ENCODE assay signal across 13 mouse cellular contexts in genomic region chr7:67446606-67447005, GRCm38 (mm10).
DNase-seq lines count a peak whose midpoint lies in the region; ATAC-seq and TF ChIP-seq lines count a peak whose summit lies in the region.
"Had no signal": no experiment of that assay in that cellular context is flagged by ENCODE, and none has a peak within 500 bp of the region (broad histone marks: within the 10 kb centered on the region; RNA-seq: fewer than 3 reads in every experiment).

No protein-coding gene starts in this region.

- peak; percentile 74 to 76 for DNase-seq in heart, adult 18-20 months
- no peak for DNase-seq in heart, postnatal 25 days (ENCODE audit: low spot score)
- DNase-seq in ovary, adult 18-20 months (ENCODE audit: low spot score), result peak; percentile 59
- DNase-seq in ovary, postnatal 10 days (ENCODE audit: low spot score), result no peak
- DNase-seq in retina, embryonic 14.5 days (ENCODE audit: low spot score), result no peak
- DNase-seq: cerebellum, postnatal 10 days; lung, adult 2 months had no signal

- ATAC-seq in heart, embryonic 16.5 days (replicated peaks; ENCODE audit: extremely low read depth, insufficient read depth, low FRiP score), result peak; percentile 75
- no peak for ATAC-seq in intestine, postnatal 0 days
- ATAC-seq: CD4-positive, CD25-positive, alpha-beta regulatory T cell, adult 4 months; Patski had no signal

- H3K9me3 ChIP-seq in heart, embryonic 16.5 days (replicated peaks; ENCODE audit: control insufficient read depth, low read length), result peaks cover 6% of the 10 kb centered on the region; the same call in 1 of the 2 replicates
- H3K9me3 ChIP-seq in intestine, postnatal 0 days (ENCODE audit: control insufficient read depth), result no peaks in the 10 kb centered on the region
- H3K9me3 ChIP-seq: embryonic facial prominence, embryonic 15.5 days had no signal

- H3K27ac ChIP-seq in heart, embryonic 16.5 days (ENCODE audit: low read length), result peak overlapping the region; percentile 89
- H3K27ac ChIP-seq in intestine, postnatal 0 days (ENCODE audit: low read depth, low read length), result no peak overlapping the region
- H3K27ac ChIP-seq: kidney, postnatal 0 days had no signal

- intact Hi-C loops in heart, postnatal 25 days (cut with DNase I), result no loop called here

- WGBS in heart, embryonic 16.5 days, result 19% methylated on average over 9 of the region's 9 CpGs
- WGBS in intestine, postnatal 0 days, result 63% methylated on average over 9 of the region's 9 CpGs

- H3K4me1 ChIP-seq in heart, embryonic 16.5 days (ENCODE audit: control insufficient read depth, insufficient read depth, low read length), result peaks cover 51% of the 10 kb centered on the region
- H3K4me1 ChIP-seq in intestine, postnatal 0 days (replicated peaks; ENCODE audit: control insufficient read depth, insufficient read depth, low read length), result 0 out of 2 replicates have a peak, but pooled peaks cover 3% of the 10 kb centered on the region

- no peaks in the 10 kb centered on the region for H3K36me3 ChIP-seq in heart, embryonic 16.5 days (ENCODE audit: control insufficient read depth, insufficient read depth)
- no peaks in the 10 kb centered on the region for H3K36me3 ChIP-seq in intestine, postnatal 0 days (ENCODE audit: control insufficient read depth, insufficient read depth)
- H3K36me3 ChIP-seq: embryonic facial prominence, embryonic 15.5 days had no signal

- H3K9ac ChIP-seq in heart, embryonic 16.5 days (ENCODE audit: low read length), result peak overlapping the region; percentile 5
- H3K9ac ChIP-seq in intestine, postnatal 0 days (ENCODE audit: low read depth, low read length), result no peak overlapping the region
- H3K9ac ChIP-seq: embryonic facial prominence, embryonic 15.5 days had no signal

- H3K27me3 ChIP-seq in heart, embryonic 16.5 days (ENCODE audit: control insufficient read depth, insufficient read depth, low read length), result no peaks in the 10 kb centered on the region
- H3K27me3 ChIP-seq in intestine, postnatal 0 days (replicated peaks; ENCODE audit: control insufficient read depth, insufficient read depth, low read length), result no peaks in the 10 kb centered on the region
- H3K27me3 ChIP-seq: embryonic facial prominence, embryonic 15.5 days; Patski had no signal

- no peak for TF ChIP-seq CTCF in intestine, postnatal 0 days (IDR thresholded peaks at IDR 0.05; ENCODE audit: low read depth)

- no peak overlapping the region for H3K4me3 ChIP-seq in heart, embryonic 16.5 days (ENCODE audit: low read length)
- H3K4me3 ChIP-seq in intestine, postnatal 0 days (ENCODE audit: low read depth, low read length), result no peak overlapping the region
- H3K4me3 ChIP-seq: embryonic facial prominence, embryonic 15.5 days had no signal

- H3K4me2 ChIP-seq in heart, embryonic 16.5 days (ENCODE audit: low read depth, low read length), result no peak overlapping the region
- H3K4me2 ChIP-seq in intestine, postnatal 0 days (replicated peaks; ENCODE audit: low read depth), result no peak overlapping the region
- H3K4me2 ChIP-seq: embryonic facial prominence, embryonic 15.5 days had no signal

Comparison
In these comparisons a context has a peak if more than half of its experiments do, and no peak if none do; other contexts are left out.
1. DNase-seq: peak in heart, adult 18-20 months (2 of 2) and ovary, adult 18-20 months (single experiment); none in heart, postnatal 25 days (single experiment), ovary, postnatal 10 days (single experiment) and retina, embryonic 14.5 days (single experiment).